Mouse (Mus musculus) kidney, embryonic 15.5 days (tissue): ENCODE data around the gene Asic4. TPM values are rescaled to one million over a fixed set of nuclear protein-coding genes. Genes with fewer than 3 reads are reported as not detected.

Source experiments
- ATAC-seq: fragments of 200-750 bp; cut with Nextera tagmentation; replicated peaks from 2 replicates; pipeline ENCODE4 v1.8.0; 2017; ENCODE audit warnings: moderate TSS enrichment; ENCODE audit not compliant: low FRiP score
- H3K27ac ChIP-seq: fragments of 300-500 bp; sonication (generic); 2 replicates; pipeline ENCODE4 v1.5.1; 2015; ENCODE audit warnings: mild to moderate bottlenecking, inconsistent platforms
- H3K27me3 ChIP-seq: fragments of 300-500 bp; sonication (generic); 2 replicates; pipeline ENCODE4 v1.6.1; 2015; ENCODE audit warnings: inconsistent platforms
- H3K36me3 ChIP-seq: fragments of 300-500 bp; sonication (generic); 2 replicates; pipeline ENCODE4 v1.6.1; 2015; ENCODE audit warnings: inconsistent platforms
- H3K4me1 ChIP-seq: fragments of 300-500 bp; sonication (generic); 2 replicates; pipeline ENCODE4 v1.6.1; 2015; ENCODE audit warnings: inconsistent platforms
- H3K4me2 ChIP-seq: fragments of 300-500 bp; sonication (generic); 2 replicates; pipeline ENCODE4 v1.6.1; 2015; ENCODE audit warnings: moderate library complexity, mild to moderate bottlenecking, inconsistent platforms
- H3K4me3 ChIP-seq: fragments of 300-500 bp; sonication (generic); replicated peaks from 2 replicates; pipeline ENCODE4 v1.5.1; 2015; ENCODE audit warnings: mild to moderate bottlenecking, inconsistent platforms
- H3K9ac ChIP-seq: fragments of 300-500 bp; sonication (generic); 2 replicates; pipeline ENCODE4 v1.6.1; 2015; ENCODE audit warnings: mild to moderate bottlenecking, inconsistent platforms
- H3K9me3 ChIP-seq: fragments of 300-500 bp; sonication (generic); replicated peaks from 2 replicates; pipeline ENCODE4 v1.6.1; 2016; ENCODE audit warnings: inconsistent platforms
- WGBS: fragments of 180-500 bp; shearing (Covaris S2); methylation state at CpG from one replicate; pipeline ENCODE4 v1.1.7; 2015; ENCODE audit warnings: mixed read lengths; 5-methylcytosine and 5-hydroxymethylcytosine counted together
- polyA plus RNA-seq: library from polyadenylated mRNA; unstranded; fragments of >200 nt; fragmentation: Nextera tagmentation; extraction: Ambion mirVana; gene quantifications from 2 replicates; pipeline ENCODE4 v1.2.1, GENCODE M21; 2015

The Asic4 gene
- polyA plus RNA-seq, 1 experiment from 2014 or later: 2.1 TPM

- 10% methylated on average over 35 of the region's 35 CpGs for WGBS
- no peak overlapping the region for H3K27ac ChIP-seq
- H3K36me3 ChIP-seq: peaks cover 46% of the 10 kb centered on the region
- H3K9ac ChIP-seq: no peak overlapping the region
- peaks cover 28% of the 10 kb centered on the region for H3K4me1 ChIP-seq
- H3K9me3 ChIP-seq: no peaks in the 10 kb centered on the region
- H3K4me2 ChIP-seq: peak overlapping the region; percentile 90
- ATAC-seq: 0 out of 2 replicates have a peak, but pooled peaks have one; percentile 1
- H3K4me3 ChIP-seq: peak overlapping the region; percentile 82
- peaks cover 71% of the 10 kb centered on the region for H3K27me3 ChIP-seq
Observed at GRCm38 (mm10) chr1:75477264-75477965, 27.2 kb downstream of the Asic4 start.

- peak overlapping the region; percentile 90 for H3K4me2 ChIP-seq
- peaks cover 72% of the 10 kb centered on the region for H3K27me3 ChIP-seq
- H3K9me3 ChIP-seq: no peaks in the 10 kb centered on the region
- H3K4me1 ChIP-seq: peaks cover 33% of the 10 kb centered on the region
- H3K27ac ChIP-seq: no peak overlapping the region
- WGBS: 40% methylated on average over 3 of the region's 3 CpGs
- H3K9ac ChIP-seq: no peak overlapping the region
- H3K4me3 ChIP-seq: peak overlapping the region; percentile 82
- no peak for ATAC-seq
- peaks cover 41% of the 10 kb centered on the region for H3K36me3 ChIP-seq
Observed at GRCm38 (mm10) chr1:75477966-75478290, 27.7 kb downstream of the Asic4 start.

- H3K36me3 ChIP-seq: peaks cover 35% of the 10 kb centered on the region
- peak overlapping the region; percentile 90 for H3K4me2 ChIP-seq
- peak overlapping the region; percentile 68 for H3K9ac ChIP-seq
- WGBS: 0% methylated on average over 25 of the region's 25 CpGs
- ATAC-seq: no peak; the same call in 1 of the 2 replicates
- H3K9me3 ChIP-seq: no peaks in the 10 kb centered on the region
- H3K27me3 ChIP-seq: peaks cover 74% of the 10 kb centered on the region
- H3K27ac ChIP-seq: peak overlapping the region; percentile 82
- peaks cover 35% of the 10 kb centered on the region for H3K4me1 ChIP-seq
- H3K4me3 ChIP-seq: peak overlapping the region; percentile 82
Observed at GRCm38 (mm10) chr1:75478497-75478896, 28.3 kb downstream of the Asic4 start.

- under 1% methylated on average over 71 of the region's 76 CpGs for WGBS
- Histone ChIP-seq H3K9ac (peak within 1 kb of the TSS; percentile 68), H3K27ac (peak within 1 kb of the TSS; percentile 82), H3K4me3 (peak within 1 kb of the TSS; percentile 82), H3K4me1 (peaks cover 35% of the 10 kb centered on the region), H3K9me3 (no peaks in the 10 kb centered on the region), H3K27me3 (peaks cover 74% of the 10 kb centered on the region), H3K4me2 (peak within 1 kb of the TSS; percentile 90), H3K36me3 (peaks cover 30% of the 10 kb centered on the region)
- ATAC-seq: peak; percentile 93
Observed at GRCm38 (mm10) chr1:75478916-75479634, 28.8 kb downstream of the Asic4 start, which contains the start of the genes Chpf and Tmem198. TSS of gene Chpf (minus strand) at chr1:75479307. TSS of gene Tmem198 (plus strand) at chr1:75479532.

- peak overlapping the region; percentile 90 for H3K4me2 ChIP-seq
- H3K27ac ChIP-seq: no peak overlapping the region
- no peaks in the 10 kb centered on the region for H3K9me3 ChIP-seq
- H3K4me3 ChIP-seq: peak overlapping the region; percentile 82
- 1% methylated on average over 21 of the region's 24 CpGs for WGBS
- H3K27me3 ChIP-seq: peaks cover 78% of the 10 kb centered on the region
- peaks cover 24% of the 10 kb centered on the region for H3K36me3 ChIP-seq
- peaks cover 40% of the 10 kb centered on the region for H3K4me1 ChIP-seq
- H3K9ac ChIP-seq: no peak overlapping the region
- ATAC-seq: no peak
Observed at GRCm38 (mm10) chr1:75479635-75479989, 29.4 kb downstream of the Asic4 start.

GRCm38 (mm10) chr1:75480036-75480435, 29.8 kb downstream of the Asic4 start:
- WGBS: 13% methylated on average over 13 of the region's 13 CpGs
- H3K4me1 ChIP-seq: peaks cover 40% of the 10 kb centered on the region
- H3K36me3 ChIP-seq: peaks cover 20% of the 10 kb centered on the region
- H3K27me3 ChIP-seq: peaks cover 78% of the 10 kb centered on the region
- peak overlapping the region; percentile 82 for H3K4me3 ChIP-seq
- H3K4me2 ChIP-seq: peak overlapping the region; percentile 90
- H3K27ac ChIP-seq: no peak overlapping the region
- H3K9ac ChIP-seq: no peak overlapping the region
- no peaks in the 10 kb centered on the region for H3K9me3 ChIP-seq
- ATAC-seq: no peak

- no peak overlapping the region for H3K9ac ChIP-seq
- no peak overlapping the region for H3K4me3 ChIP-seq
- peaks cover 13% of the 10 kb centered on the region for H3K36me3 ChIP-seq
- no peak for ATAC-seq
- no peaks in the 10 kb centered on the region for H3K9me3 ChIP-seq
- no peak overlapping the region for H3K27ac ChIP-seq
- H3K4me1 ChIP-seq: peaks cover 40% of the 10 kb centered on the region
- no peak overlapping the region for H3K4me2 ChIP-seq
- 83% methylated on average over 7 of the region's 7 CpGs for WGBS
- H3K27me3 ChIP-seq: peaks cover 78% of the 10 kb centered on the region
Observed at GRCm38 (mm10) chr1:75480735-75481134, 30.5 kb downstream of the Asic4 start.

GRCm38 (mm10) chr1:75486561-75486960, 36.3 kb downstream of the Asic4 start:
- ATAC-seq: no peak
- Histone ChIP-seq H3K4me1 (peaks cover 38% of the 10 kb centered on the region), H3K4me3 (peak overlapping the region; percentile 58), H3K4me2 (peak overlapping the region; percentile 89), H3K9ac (no peak overlapping the region), H3K27me3 (peaks cover 80% of the 10 kb centered on the region), H3K36me3 (peaks cover 28% of the 10 kb centered on the region), H3K9me3 (no peaks in the 10 kb centered on the region), H3K27ac (no peak overlapping the region)
- 11% methylated on average over 24 of the region's 24 CpGs for WGBS

GRCm38 (mm10) chr1:75487040-75487404, 36.8 kb downstream of the Asic4 start:
- Histone ChIP-seq H3K27me3 (peaks cover 76% of the 10 kb centered on the region), H3K36me3 (peaks cover 32% of the 10 kb centered on the region), H3K9ac (0 out of 2 replicates have a peak overlapping the region, but pooled peaks have one; percentile 34), H3K27ac (no peak overlapping the region), H3K9me3 (no peaks in the 10 kb centered on the region), H3K4me1 (peaks cover 38% of the 10 kb centered on the region), H3K4me3 (peak overlapping the region; percentile 58), H3K4me2 (peak overlapping the region; percentile 89)
- WGBS: 1% methylated on average over 13 of the region's 13 CpGs
- ATAC-seq: peak; percentile 12

GRCm38 (mm10) chr1:75487405-75488161, 37.3 kb downstream of the Asic4 start:
- Histone ChIP-seq H3K4me2 (peak overlapping the region; percentile 89), H3K4me1 (peaks cover 35% of the 10 kb centered on the region), H3K36me3 (peaks cover 37% of the 10 kb centered on the region), H3K4me3 (peak overlapping the region; percentile 58), H3K27me3 (peaks cover 73% of the 10 kb centered on the region), H3K9me3 (no peaks in the 10 kb centered on the region), H3K9ac (peak overlapping the region; percentile 34; the same call in 1 of the 2 replicates), H3K27ac (no peak overlapping the region)
- ATAC-seq: peak; percentile 69
- WGBS: under 1% methylated on average over 62 of the region's 62 CpGs

GRCm38 (mm10) chr1:75490785-75491551, 40.7 kb downstream of the Asic4 start:
- Histone ChIP-seq H3K36me3 (peaks cover 55% of the 10 kb centered on the region), H3K4me1 (peaks cover 38% of the 10 kb centered on the region), H3K9me3 (no peaks in the 10 kb centered on the region), H3K27ac (no peak overlapping the region), H3K4me2 (no peak overlapping the region), H3K27me3 (peaks cover 43% of the 10 kb centered on the region), H3K4me3 (no peak overlapping the region), H3K9ac (no peak overlapping the region)
- no peak for ATAC-seq
- 89% methylated on average over 34 of the region's 34 CpGs for WGBS
